Mouse (Mus musculus): ENCODE results near the gene Pld2.

DNA sequence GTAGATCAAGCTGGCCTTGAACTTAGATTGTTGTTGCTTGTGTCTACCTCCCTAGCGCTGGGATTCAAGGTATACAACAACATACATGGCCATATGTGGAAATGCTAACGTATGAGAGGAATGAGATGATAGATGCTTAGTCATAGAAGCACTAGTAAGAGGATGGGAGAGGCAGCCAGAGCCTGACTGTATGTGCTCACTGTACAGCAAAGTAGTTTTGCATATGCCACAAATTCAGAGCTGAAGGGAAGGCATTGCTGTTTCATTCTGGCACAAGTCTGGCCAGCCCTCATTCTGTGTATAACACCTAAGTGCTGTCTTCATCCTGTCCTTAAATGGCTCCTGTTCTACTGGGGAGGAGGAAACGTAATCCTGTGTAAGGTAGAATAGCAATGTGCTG is 46.4 kb downstream of the Pld2 start:
- no peak for TF ChIP-seq MAFK (IDR thresholded peaks at IDR 0.05; ENCODE audit: borderline replicate concordance, low read depth, low read length)
- TF ChIP-seq TCF12 (IDR thresholded peaks at IDR 0.05; ENCODE audit: low read depth, low read length) = no peak

Measured in MEL (cell line).